Mouse (Mus musculus): ENCODE data around the gene Skap1.

GRCm38 (mm10) chr11:96780306-96780705, 315.9 kb downstream of the Skap1 start:
- TF ChIP-seq CTCF (IDR thresholded peaks at IDR 0.05; ENCODE audit: borderline replicate concordance, insufficient read depth, low read depth, low read length) (no peak), POLR2A (IDR thresholded peaks at IDR 0.05; ENCODE audit: borderline replicate concordance, insufficient read depth, low read length) (no peak)
